Mouse (Mus musculus): Measurements from ENCODE around the gene Zfp423.
A peak's percentile ranks its signal among the peaks of the same experiment; 100 is the strongest.

The Zfp423 gene

GRCm38 (mm10) chr8:87746072-87746471 lies 213.3 kb downstream of the Zfp423 start:
- no peak for DNase-seq (ENCODE audit: low read depth, low spot score)

GRCm38 (mm10) chr8:87745125-87745698 lies 214.2 kb downstream of the Zfp423 start:
- DNase-seq (ENCODE audit: low read depth, low spot score): no peak

DNA sequence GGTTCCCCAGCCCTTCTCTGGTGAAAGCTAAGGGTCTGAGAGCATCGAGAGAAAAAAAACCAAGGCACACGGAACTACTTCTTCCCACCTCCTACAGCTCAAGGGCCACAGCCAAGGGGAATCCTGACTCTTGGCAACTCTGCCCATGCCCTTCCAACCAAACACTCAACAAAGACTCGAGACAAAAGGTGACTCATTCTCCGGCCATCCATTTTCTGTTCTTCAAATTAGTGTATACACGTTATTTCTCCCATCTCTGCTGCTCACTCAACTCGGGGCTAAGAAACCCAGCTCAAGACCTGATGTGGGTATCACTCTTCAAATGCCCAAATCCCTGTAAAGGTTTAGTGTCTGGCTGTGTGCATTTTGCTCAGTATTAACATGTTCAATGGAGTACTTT lies 214.8 kb downstream of the Zfp423 start:
- DNase-seq (ENCODE audit: low read depth, low spot score): no peak

DNA sequence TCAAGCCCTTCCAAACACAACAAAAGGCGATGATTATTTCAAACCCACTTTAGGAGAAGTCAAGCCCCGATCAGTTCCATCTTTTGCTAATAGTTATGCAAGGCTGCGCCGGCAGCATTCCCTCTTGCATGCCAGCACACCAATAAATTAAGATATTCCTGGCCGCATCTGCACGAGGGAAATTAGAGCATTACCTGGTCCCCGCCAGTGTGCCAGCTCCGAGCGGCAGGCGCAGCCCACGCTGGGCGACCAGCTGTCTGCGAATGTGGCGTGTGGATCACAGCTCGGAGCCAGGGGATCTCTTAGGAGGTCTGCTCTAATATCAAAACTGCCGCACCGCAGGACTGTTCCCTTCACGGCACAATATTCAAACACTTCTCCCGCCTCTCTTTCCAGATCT lies 217.4 kb downstream of the Zfp423 start:
- no peak for DNase-seq (ENCODE audit: low read depth, low spot score)

DNA sequence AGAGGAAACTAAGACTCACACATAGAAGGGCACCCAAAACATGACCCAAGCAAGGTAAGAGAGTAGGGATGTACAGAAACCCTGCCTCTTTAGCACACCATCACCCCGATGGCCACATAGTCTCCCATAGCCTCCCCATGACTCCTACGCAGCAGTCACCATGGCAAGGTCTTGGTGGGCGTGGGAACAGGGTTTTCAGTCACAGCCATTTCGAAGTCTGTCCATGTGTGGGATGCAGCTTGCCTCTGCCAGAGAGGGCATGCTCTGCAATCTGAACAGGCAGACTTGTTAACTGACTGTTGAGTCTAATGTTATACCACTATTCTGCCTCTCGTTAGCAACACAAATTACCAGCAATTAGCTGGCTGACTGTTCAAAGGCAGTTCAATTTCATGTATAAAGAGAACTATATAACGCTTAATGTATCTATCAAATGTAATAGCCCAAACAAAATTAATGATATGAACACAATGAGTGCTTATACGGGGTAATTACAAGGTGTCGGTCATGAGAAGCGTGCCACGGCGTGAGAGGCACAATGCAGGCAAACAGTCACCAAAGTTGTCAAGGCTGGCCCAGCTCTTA lies 218.4 kb downstream of the Zfp423 start:
- DNase-seq (ENCODE audit: low read depth, low spot score): no peak

- no peak for DNase-seq (ENCODE audit: low read depth, low spot score)
Measured at GRCm38 (mm10) chr8:87737900-87738299, 221.5 kb downstream of the Zfp423 start.

GRCm38 (mm10) chr8:87734902-87735301 lies 224.5 kb downstream of the Zfp423 start:
- no peak for DNase-seq (ENCODE audit: low read depth, low spot score)

DNA sequence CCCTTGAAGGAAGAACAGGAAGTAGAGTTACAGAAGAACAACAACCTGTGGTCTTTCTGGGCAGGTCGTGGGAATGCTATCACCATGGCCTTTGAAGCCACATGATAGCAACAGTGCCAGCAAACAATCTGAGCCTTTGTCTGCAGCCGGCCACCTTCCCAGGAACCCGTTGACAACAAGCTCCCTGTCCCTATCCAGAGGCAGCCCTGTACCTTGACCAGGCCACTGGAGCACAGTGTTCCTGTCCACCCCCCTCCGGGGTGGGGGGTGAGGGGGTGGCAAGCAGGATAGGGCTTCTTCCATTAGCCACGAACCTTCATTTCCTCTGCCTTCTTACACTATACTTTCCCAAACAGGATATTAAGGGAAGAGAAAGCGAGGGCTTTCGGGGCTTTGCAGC lies 224.9 kb downstream of the Zfp423 start:
- no peak for DNase-seq (ENCODE audit: low read depth, low spot score)

DNA sequence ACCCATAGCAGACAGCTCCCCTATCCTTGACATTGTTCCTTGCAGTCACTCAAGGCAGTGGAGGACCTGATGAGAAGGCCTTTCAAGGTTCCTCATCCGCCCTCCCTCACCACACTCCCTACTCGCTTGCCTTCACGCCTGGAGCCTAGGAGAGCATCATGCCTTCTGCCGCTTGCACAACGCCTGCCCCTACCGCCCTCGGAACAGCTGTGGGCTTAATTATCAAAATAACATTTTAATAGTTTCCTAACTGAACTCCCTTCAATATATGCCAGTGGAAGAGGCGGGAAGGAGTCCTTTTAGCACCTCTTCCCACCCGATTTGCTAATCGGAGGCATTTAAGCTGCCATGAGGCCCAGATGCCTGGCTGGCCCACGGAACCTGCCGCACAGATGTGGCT lies 228.3 kb downstream of the Zfp423 start:
- DNase-seq (ENCODE audit: low read depth, low spot score): no peak

DNA sequence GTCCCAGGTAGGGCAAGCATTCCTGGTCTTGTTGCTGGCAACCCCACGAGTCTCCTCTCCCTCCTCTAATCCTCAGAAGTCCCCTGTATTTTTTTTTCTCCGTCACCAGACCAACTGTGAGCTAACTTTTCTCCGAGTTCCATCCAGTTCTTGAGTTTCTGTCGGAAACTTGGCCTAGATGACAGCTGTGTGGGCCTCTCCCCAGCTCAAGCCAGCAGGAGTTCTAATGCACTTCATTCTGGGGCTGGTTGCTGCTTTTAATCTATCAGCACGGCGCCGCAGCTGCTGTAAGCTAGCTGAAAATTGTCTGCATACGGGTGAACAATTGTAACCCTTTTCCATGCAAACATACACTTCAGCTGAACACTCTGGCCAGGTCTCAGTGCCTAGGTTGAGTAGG lies 236.4 kb downstream of the Zfp423 start:
- DNase-seq (ENCODE audit: low read depth, low spot score): no peak

- no peak for DNase-seq (ENCODE audit: low read depth, low spot score)
Measured at GRCm38 (mm10) chr8:87719137-87719815, 240.1 kb downstream of the Zfp423 start.

GRCm38 (mm10) chr8:87717445-87717844 lies 241.9 kb downstream of the Zfp423 start:
- no peak for DNase-seq (ENCODE audit: low read depth, low spot score)

GRCm38 (mm10) chr8:87716726-87717248 lies 242.6 kb downstream of the Zfp423 start:
- DNase-seq (ENCODE audit: low read depth, low spot score): no peak

DNA sequence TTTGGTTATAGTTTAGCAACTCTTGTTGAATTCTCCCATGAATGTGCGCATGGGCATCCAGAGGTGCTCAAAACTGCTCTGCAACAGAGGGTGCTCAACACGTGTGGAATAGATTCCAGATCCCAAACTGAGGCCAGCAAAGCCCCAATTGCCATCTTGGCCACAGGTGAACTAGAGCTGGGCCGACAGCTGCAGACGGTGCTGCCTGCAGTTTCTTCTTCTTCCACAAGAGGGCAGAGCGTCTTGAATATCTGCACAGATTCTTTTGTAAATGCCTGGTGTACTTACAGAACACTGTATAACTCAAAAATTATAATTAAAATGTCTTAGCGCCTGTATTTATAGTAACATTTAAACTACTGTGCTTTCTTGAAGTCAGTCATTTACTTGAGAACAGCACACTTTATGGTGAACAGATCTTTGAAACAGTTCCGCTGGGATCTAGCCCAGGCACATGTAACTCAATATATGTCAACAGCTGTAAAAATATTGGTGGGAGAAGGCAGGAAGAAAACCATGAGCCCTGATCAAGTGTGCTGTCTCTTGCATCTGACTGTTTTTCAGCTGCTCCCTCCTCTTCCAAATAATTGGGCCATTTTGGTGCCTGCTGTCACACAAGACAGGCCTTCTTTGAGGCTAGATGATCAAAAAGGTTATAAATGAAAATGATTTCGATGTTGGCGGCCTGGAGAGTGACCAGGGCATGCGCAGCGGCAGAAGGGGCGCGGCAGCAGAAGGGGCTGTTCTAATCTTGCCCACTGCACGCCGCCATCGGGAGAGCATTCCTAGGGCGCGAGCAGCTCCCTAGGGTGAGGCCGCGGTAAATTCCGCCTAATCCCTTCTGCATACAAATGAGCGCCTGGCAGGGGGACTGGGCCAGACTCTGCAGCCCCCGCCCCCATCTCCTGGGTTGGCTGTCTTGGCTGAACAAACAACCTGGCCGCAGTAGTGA lies 243.4 kb downstream of the Zfp423 start:
- peak; percentile 5 for DNase-seq (ENCODE audit: low read depth, low spot score)

GRCm38 (mm10) chr8:87713946-87714345 lies 245.4 kb downstream of the Zfp423 start:
- no peak for DNase-seq (ENCODE audit: low read depth, low spot score)

GRCm38 (mm10) chr8:87711955-87712354 lies 247.4 kb downstream of the Zfp423 start:
- no peak for DNase-seq (ENCODE audit: low read depth, low spot score)

- no peak for DNase-seq (ENCODE audit: low read depth, low spot score)
Measured at GRCm38 (mm10) chr8:87708127-87708637, 251.2 kb downstream of the Zfp423 start.

DNA sequence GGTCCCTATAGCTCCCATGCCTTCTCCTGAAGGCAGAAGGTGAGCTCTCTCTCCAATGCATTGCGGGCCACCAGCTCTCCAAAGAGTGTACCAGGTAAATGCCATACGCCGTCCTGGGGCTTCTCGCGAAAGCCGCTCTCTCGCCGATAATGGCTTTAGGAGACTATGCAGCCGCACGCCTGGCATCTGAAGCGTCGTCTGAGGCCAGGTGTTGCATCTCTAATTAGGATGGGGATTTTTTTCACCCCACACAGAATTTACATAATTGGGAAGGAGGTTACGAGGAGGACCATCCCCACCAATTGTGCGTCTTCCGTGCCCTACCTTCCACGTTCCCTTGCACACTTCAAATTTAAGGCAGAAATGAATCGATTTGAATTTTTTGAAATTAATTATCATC lies 252.2 kb downstream of the Zfp423 start:
- DNase-seq (ENCODE audit: low read depth, low spot score): no peak

- no peak for DNase-seq (ENCODE audit: low read depth, low spot score)
Measured at GRCm38 (mm10) chr8:87704756-87705155, 254.6 kb downstream of the Zfp423 start.

DNA sequence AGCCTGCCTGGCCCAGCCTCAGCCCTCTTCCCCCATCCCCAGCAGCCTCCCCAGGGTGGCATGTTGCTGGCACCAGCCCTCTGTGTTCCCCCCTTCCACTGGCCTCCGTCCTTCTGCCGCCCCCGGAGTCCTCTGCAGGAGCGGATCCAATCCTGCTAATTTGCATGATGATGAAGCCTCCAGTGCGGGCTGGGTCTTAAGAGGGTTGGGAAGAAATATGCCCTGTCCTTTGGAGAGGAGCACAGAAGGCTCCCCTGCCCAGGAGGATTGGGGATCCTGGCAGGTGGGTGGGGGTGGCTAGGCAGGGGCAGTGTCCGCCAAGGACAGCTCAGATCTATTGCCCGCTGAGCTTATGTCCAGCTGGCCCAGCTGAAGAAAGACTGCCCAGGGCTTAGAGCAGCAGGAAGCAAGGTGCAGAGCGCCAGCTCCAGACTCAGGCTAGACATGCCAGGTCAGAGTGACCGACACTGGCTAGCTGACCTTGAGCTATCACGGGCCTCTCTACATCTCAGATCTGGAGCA lies 256.5 kb downstream of the Zfp423 start:
- no peak for DNase-seq (ENCODE audit: low read depth, low spot score)

DNA sequence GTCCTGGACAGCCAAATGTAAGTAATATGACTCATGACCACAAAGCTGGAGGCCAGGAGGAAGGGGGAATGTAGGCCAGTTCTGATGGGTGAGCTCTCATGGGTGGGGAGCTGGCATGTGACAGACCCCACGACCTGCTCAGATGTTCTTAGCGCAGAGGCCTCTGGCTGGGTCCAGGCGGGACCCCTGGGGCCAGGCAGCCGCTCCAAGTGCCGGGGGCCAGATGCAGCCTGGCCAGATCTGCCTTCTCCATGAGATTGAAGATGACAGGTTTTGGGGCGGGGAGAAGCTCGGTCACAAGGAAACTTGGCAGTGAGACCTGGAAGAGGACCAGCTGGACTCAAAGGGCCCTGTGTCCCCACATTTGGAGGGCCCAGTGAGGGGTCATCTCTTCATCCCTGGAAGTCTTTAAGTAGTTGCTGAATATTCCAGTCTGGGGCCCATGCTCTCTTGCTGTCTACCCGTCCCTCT lies 257.3 kb downstream of the Zfp423 start:
- no peak for DNase-seq (ENCODE audit: low read depth, low spot score)
